Mouse (Mus musculus) erythroblast, adult 5-6 weeks (primary cell): ENCODE measurements around the gene Maml3. TPM values are rescaled to one million over a fixed set of nuclear protein-coding genes. Genes with fewer than 3 reads are reported as not detected.

Experiments used
- ATAC-seq: replicated peaks from 2 replicates; pipeline ENCODE4 v1.8.0; 2016; ENCODE audit warnings: moderate number of reproducible peaks, mild to moderate bottlenecking, moderate TSS enrichment, inconsistent platforms; ENCODE audit not compliant: poor library complexity, low FRiP score, severe bottlenecking
- total RNA-seq, 2 experiments: library from RNA; stranded (forward) in 1 of 2; stranded (reverse) in 1 of 2; fragments of 150-400 nt in 1 of 2; fragments of 200-764, 138-1000 nt in 1 of 2; gene quantifications; 2 replicates each; pipeline versions ENCODE4 v1.2.3 to v1.2.4; 2015 to 2017; ENCODE audit warnings: low replicate concordance in 2 of 2

Maml3 gene
- total RNA-seq, 2 experiments from 2014 or later: 1.3 to 3.3 TPM

GRCm38 (mm10) chr3:51807981-51808870 is 296.6 kb downstream of the Maml3 start:
- ATAC-seq: no peak

GRCm38 (mm10) chr3:51805488-51806318 is 299.2 kb downstream of the Maml3 start:
- no peak for ATAC-seq

GRCm38 (mm10) chr3:51803903-51804302 is 301.0 kb downstream of the Maml3 start:
- no peak for ATAC-seq

- no peak for ATAC-seq
These were observed 305.2 kb downstream of the Maml3 start for GRCm38 (mm10) chr3:51799650-51800049.

- ATAC-seq: no peak
These were observed 308.0 kb downstream of the Maml3 start for GRCm38 (mm10) chr3:51796838-51797237.

- ATAC-seq: peak; percentile 75
These were observed 308.6 kb downstream of the Maml3 start for GRCm38 (mm10) chr3:51796219-51796828.

GRCm38 (mm10) chr3:51791542-51791941 is 313.3 kb downstream of the Maml3 start:
- ATAC-seq: no peak

GRCm38 (mm10) chr3:51789389-51789904 is 315.4 kb downstream of the Maml3 start:
- no peak for ATAC-seq

- ATAC-seq: no peak
These were observed 316.1 kb downstream of the Maml3 start for GRCm38 (mm10) chr3:51788591-51789339.

GRCm38 (mm10) chr3:51787945-51788344 is 316.9 kb downstream of the Maml3 start:
- ATAC-seq: no peak

- ATAC-seq: no peak
These were observed 319.1 kb downstream of the Maml3 start for GRCm38 (mm10) chr3:51785796-51786195.

- ATAC-seq: no peak
These were observed 322.7 kb downstream of the Maml3 start for GRCm38 (mm10) chr3:51782191-51782590.

- ATAC-seq: no peak
These were observed 325.9 kb downstream of the Maml3 start for GRCm38 (mm10) chr3:51778738-51779592.

GRCm38 (mm10) chr3:51778179-51778578 is 326.7 kb downstream of the Maml3 start:
- ATAC-seq: no peak

GRCm38 (mm10) chr3:51776018-51776611 is 328.8 kb downstream of the Maml3 start:
- no peak for ATAC-seq

- ATAC-seq: no peak
These were observed 331.3 kb downstream of the Maml3 start for GRCm38 (mm10) chr3:51773587-51773986.

GRCm38 (mm10) chr3:51771839-51772630 is 332.8 kb downstream of the Maml3 start:
- ATAC-seq: no peak
